In genomic region chr5:88917221-88917620, GRCm38 (mm10) we compare ENCODE assay signal across 25 mouse cellular contexts. TPM values are rescaled to one million over a fixed set of nuclear protein-coding genes. Genes with fewer than 3 reads are reported as not detected.
DNase-seq lines count a peak whose midpoint lies in the region; ATAC-seq and TF ChIP-seq lines count a peak whose summit lies in the region.
"Had no signal": no experiment of that assay in that cellular context is flagged by ENCODE, and none has a peak within 500 bp of the region (broad histone marks: within the 10 kb centered on the region; RNA-seq: fewer than 3 reads in every experiment).

No protein-coding gene starts in this region.

- 87% methylated on average over 3 of the region's 3 CpGs for WGBS in heart, embryonic 16.5 days
- 88% methylated on average over 3 of the region's 3 CpGs for WGBS in heart, embryonic 10.5 days
- WGBS in liver, postnatal 0 days (ENCODE audit: insufficient replicate concordance): 79% methylated on average over 3 of the region's 3 CpGs
- WGBS in liver, embryonic 11.5 days: 80% methylated on average over 3 of the region's 3 CpGs
- WGBS in intestine, postnatal 0 days: 75% methylated on average over 3 of the region's 3 CpGs
- 81% methylated on average over 3 of the region's 3 CpGs for WGBS in stomach, postnatal 0 days

- H3K9ac ChIP-seq in heart, embryonic 16.5 days (ENCODE audit: low read length): no peak overlapping the region
- no peak overlapping the region for H3K9ac ChIP-seq in liver, postnatal 0 days (replicated peaks)
- no peak overlapping the region for H3K9ac ChIP-seq in liver, embryonic 11.5 days (ENCODE audit: low read depth, low read length)
- H3K9ac ChIP-seq in intestine, postnatal 0 days (ENCODE audit: low read depth, low read length): no peak overlapping the region
- H3K9ac ChIP-seq in stomach, postnatal 0 days (ENCODE audit: low read length): no peak overlapping the region
- H3K9ac ChIP-seq: embryonic facial prominence, embryonic 12.5 days; embryonic facial prominence, embryonic 15.5 days; forebrain, embryonic 15.5 days; hindbrain, embryonic 14.5 days had no signal

- no peaks in the 10 kb centered on the region for H3K27me3 ChIP-seq in heart, embryonic 16.5 days (ENCODE audit: control insufficient read depth, insufficient read depth, low read length)
- no peaks in the 10 kb centered on the region for H3K27me3 ChIP-seq in heart, embryonic 10.5 days (ENCODE audit: insufficient read depth, poor library complexity, severe bottlenecking)
- H3K27me3 ChIP-seq in liver, postnatal 0 days (ENCODE audit: insufficient read depth, low read length): no peaks in the 10 kb centered on the region
- H3K27me3 ChIP-seq in liver, embryonic 11.5 days (replicated peaks; ENCODE audit: control insufficient read depth, insufficient read depth, low read length): no peaks in the 10 kb centered on the region
- no peaks in the 10 kb centered on the region for H3K27me3 ChIP-seq in intestine, postnatal 0 days (replicated peaks; ENCODE audit: control insufficient read depth, insufficient read depth, low read length)
- no peaks in the 10 kb centered on the region for H3K27me3 ChIP-seq in stomach, postnatal 0 days (ENCODE audit: control insufficient read depth, insufficient read depth, low read length)
- H3K27me3 ChIP-seq: CH12.LX; embryonic facial prominence, embryonic 12.5 days; embryonic facial prominence, embryonic 15.5 days; forebrain, embryonic 15.5 days; heart, embryonic 13.5 days; Patski had no signal

- peaks cover 21% of the 10 kb centered on the region for H3K4me1 ChIP-seq in heart, embryonic 16.5 days (ENCODE audit: control insufficient read depth, insufficient read depth, low read length)
- H3K4me1 ChIP-seq in heart, embryonic 10.5 days: peaks cover 5% of the 10 kb centered on the region
- no peaks in the 10 kb centered on the region; the same call in 1 of the 2 replicates for H3K4me1 ChIP-seq in liver, postnatal 0 days (ENCODE audit: insufficient read depth)
- H3K4me1 ChIP-seq in liver, embryonic 11.5 days (replicated peaks; ENCODE audit: control insufficient read depth, insufficient read depth, low read length): no peaks in the 10 kb centered on the region
- H3K4me1 ChIP-seq in intestine, postnatal 0 days (replicated peaks; ENCODE audit: control insufficient read depth, insufficient read depth, low read length): peaks cover 10% of the 10 kb centered on the region; the same call in 1 of the 2 replicates
- no peaks in the 10 kb centered on the region for H3K4me1 ChIP-seq in stomach, postnatal 0 days (replicated peaks; ENCODE audit: control insufficient read depth, insufficient read depth)
- H3K4me1 ChIP-seq: embryonic facial prominence, embryonic 12.5 days; embryonic facial prominence, embryonic 15.5 days; forebrain, embryonic 15.5 days had no signal

- no peaks in the 10 kb centered on the region for H3K36me3 ChIP-seq in heart, embryonic 16.5 days (ENCODE audit: control insufficient read depth, insufficient read depth)
- H3K36me3 ChIP-seq in heart, embryonic 10.5 days: no peaks in the 10 kb centered on the region
- H3K36me3 ChIP-seq in liver, postnatal 0 days (replicated peaks; ENCODE audit: insufficient read depth, low read length): no peaks in the 10 kb centered on the region
- H3K36me3 ChIP-seq in liver, embryonic 11.5 days (ENCODE audit: control insufficient read depth, insufficient read depth, low read length): no peaks in the 10 kb centered on the region
- H3K36me3 ChIP-seq in intestine, postnatal 0 days (ENCODE audit: control insufficient read depth, insufficient read depth): no peaks in the 10 kb centered on the region
- H3K36me3 ChIP-seq in stomach, postnatal 0 days (ENCODE audit: control insufficient read depth, insufficient read depth, low read length): no peaks in the 10 kb centered on the region
- H3K36me3 ChIP-seq: embryonic facial prominence, embryonic 12.5 days; embryonic facial prominence, embryonic 15.5 days; forebrain, embryonic 15.5 days; G1E had no signal

- TF ChIP-seq EP300 in liver, postnatal 0 days (IDR thresholded peaks at IDR 0.05; ENCODE audit: low read depth): no peak
- TF ChIP-seq EP300 in stomach, postnatal 0 days (optimal IDR thresholded peaks at IDR 0.05): no peak

- no peak overlapping the region for H3K4me2 ChIP-seq in heart, embryonic 16.5 days (ENCODE audit: low read depth, low read length)
- H3K4me2 ChIP-seq in liver, postnatal 0 days (ENCODE audit: low read depth, low read length): no peak overlapping the region
- no peak overlapping the region for H3K4me2 ChIP-seq in liver, embryonic 11.5 days
- peak overlapping the region; percentile 22 for H3K4me2 ChIP-seq in intestine, postnatal 0 days (replicated peaks; ENCODE audit: low read depth)
- H3K4me2 ChIP-seq in stomach, postnatal 0 days (replicated peaks; ENCODE audit: low read depth): no peak overlapping the region
- H3K4me2 ChIP-seq: embryonic facial prominence, embryonic 12.5 days; embryonic facial prominence, embryonic 15.5 days; forebrain, embryonic 15.5 days; hindbrain, embryonic 14.5 days had no signal

- no peak overlapping the region for H3K4me3 ChIP-seq in heart, embryonic 16.5 days (ENCODE audit: low read length)
- H3K4me3 ChIP-seq in heart, embryonic 10.5 days: no peak overlapping the region
- no peak overlapping the region for H3K4me3 ChIP-seq in liver, postnatal 0 days (ENCODE audit: low read depth, low read length)
- H3K4me3 ChIP-seq in liver, embryonic 11.5 days (ENCODE audit: low read depth, low read length): no peak overlapping the region
- no peak overlapping the region for H3K4me3 ChIP-seq in intestine, postnatal 0 days (ENCODE audit: low read depth, low read length)
- H3K4me3 ChIP-seq in stomach, postnatal 0 days (ENCODE audit: low read depth, low read length): no peak overlapping the region
- H3K4me3 ChIP-seq: embryonic facial prominence, embryonic 12.5 days; embryonic facial prominence, embryonic 15.5 days; forebrain, embryonic 15.5 days; heart, embryonic 13.5 days had no signal

- no peaks in the 10 kb centered on the region for H3K9me3 ChIP-seq in heart, embryonic 16.5 days (replicated peaks; ENCODE audit: control insufficient read depth, low read length)
- H3K9me3 ChIP-seq in heart, embryonic 10.5 days: no peaks in the 10 kb centered on the region
- H3K9me3 ChIP-seq in liver, postnatal 0 days (ENCODE audit: low read length): no peaks in the 10 kb centered on the region
- no peaks in the 10 kb centered on the region for H3K9me3 ChIP-seq in liver, embryonic 11.5 days (ENCODE audit: control insufficient read depth, low read length)
- H3K9me3 ChIP-seq in intestine, postnatal 0 days (ENCODE audit: control insufficient read depth): no peaks in the 10 kb centered on the region
- no peaks in the 10 kb centered on the region for H3K9me3 ChIP-seq in stomach, postnatal 0 days (ENCODE audit: control insufficient read depth, low read length)
- H3K9me3 ChIP-seq: embryonic facial prominence, embryonic 12.5 days; embryonic facial prominence, embryonic 15.5 days; forebrain, embryonic 15.5 days; heart, embryonic 13.5 days had no signal

- no peak for TF ChIP-seq CTCF in liver, postnatal 0 days (IDR thresholded peaks at IDR 0.05; ENCODE audit: low read depth)
- TF ChIP-seq CTCF in intestine, postnatal 0 days (IDR thresholded peaks at IDR 0.05; ENCODE audit: low read depth): no peak
- no peak for TF ChIP-seq CTCF in stomach, postnatal 0 days (IDR thresholded peaks at IDR 0.05; ENCODE audit: low read depth)

- ATAC-seq in heart, embryonic 16.5 days (replicated peaks; ENCODE audit: extremely low read depth, insufficient read depth, low FRiP score): no peak
- ATAC-seq in liver, postnatal 0 days: peak; percentile 52; the same call in 1 of the 2 replicates
- ATAC-seq in liver, embryonic 11.5 days (replicated peaks; ENCODE audit: low FRiP score): no peak
- ATAC-seq in intestine, postnatal 0 days: no peak
- no peak for ATAC-seq in stomach, postnatal 0 days (ENCODE audit: low FRiP score, low TSS enrichment)
- ATAC-seq: forebrain, embryonic 15.5 days; inflammation-experienced regulatory T-cells, adult 6 months; Patski had no signal

- peak overlapping the region; percentile 26 for H3K27ac ChIP-seq in heart, embryonic 16.5 days (ENCODE audit: low read length)
- H3K27ac ChIP-seq in heart, embryonic 10.5 days: no peak overlapping the region
- peak overlapping the region; percentile 7; the same call in 1 of the 2 replicates for H3K27ac ChIP-seq in liver, postnatal 0 days (ENCODE audit: low read depth)
- H3K27ac ChIP-seq in liver, embryonic 11.5 days (ENCODE audit: low read depth, low read length): no peak overlapping the region
- no peak overlapping the region for H3K27ac ChIP-seq in intestine, postnatal 0 days (ENCODE audit: low read depth, low read length)
- H3K27ac ChIP-seq in stomach, postnatal 0 days (replicated peaks): peak overlapping the region; percentile 59; the same call in 1 of the 2 replicates
- H3K27ac ChIP-seq: embryonic facial prominence, embryonic 12.5 days; embryonic facial prominence, embryonic 15.5 days; forebrain, embryonic 15.5 days; hindbrain, embryonic 14.5 days; hindbrain, postnatal 0 days had no signal

- DNase-seq in heart, embryonic 10.5 days (ENCODE audit: low spot score): no peak
- no peak for DNase-seq in liver, postnatal 0 days
- DNase-seq in liver, embryonic 11.5 days (ENCODE audit: low spot score): no peak
- no peak for DNase-seq in stomach, postnatal 0 days (ENCODE audit: low spot score)
- DNase-seq in layer of hippocampus, postnatal 14 days (ENCODE audit: low spot score in 2 of 2): no peak
- DNase-seq in left cerebral cortex, adult 11 months (ENCODE audit: low spot score): no peak
- DNase-seq: B cell, adult 2 months; cerebellum, adult 11 months; cerebellum, adult 9-11 months; cerebellum, postnatal 25 days; gastrocnemius, postnatal 36 days had no signal

RNA-seq across cellular contexts. Expression of gene Slc4a4, which starts 30.6 kb away (rescaled TPM):
- 2.8 and 6.7 TPM in 2 replicates for polyA plus RNA-seq in heart, embryonic 16.5 days (2015; fragmentation: Nextera tagmentation; extraction: Ambion mirVana)
- 2.2 and 3.0 TPM in 2 replicates for polyA plus RNA-seq in heart, embryonic 10.5 days (2016; fragmentation: Nextera tagmentation; extraction: Ambion mirVana)
- 3.3 and 4.1 TPM in 2 replicates for polyA plus RNA-seq in liver, postnatal 0 days (2015; fragmentation: Nextera tagmentation; extraction: Ambion mirVana)
- 1.2 and 1.5 TPM in 2 replicates for polyA plus RNA-seq in liver, embryonic 11.5 days (2014; fragmentation: Nextera tagmentation; extraction: Ambion mirVana)
- 4.6 and 5.4 TPM in 2 replicates for polyA plus RNA-seq in intestine, postnatal 0 days (2015; fragmentation: Nextera tagmentation; extraction: Ambion mirVana)
- 6.2 and 6.3 TPM in 2 replicates for polyA plus RNA-seq in stomach, postnatal 0 days (2015; fragmentation: Nextera tagmentation; extraction: Ambion mirVana)
- total RNA-seq in layer of hippocampus, postnatal 14 days (2021): 100 to 1,000 TPM; 154 to 169 TPM
- total RNA-seq: CH12.LX; common myeloid progenitor, adult 5-6 weeks; granulocyte monocyte progenitor cell, adult 5-6 weeks had no signal
- polyA plus RNA-seq: G1E had no signal

Comparison
In these comparisons a context has a peak if more than half of its experiments do, and no peak if none do; other contexts are left out.
1. H3K27ac ChIP-seq: peak in heart, embryonic 16.5 days (single experiment), liver, postnatal 0 days (single experiment) and stomach, postnatal 0 days (single experiment); none in heart, embryonic 10.5 days (single experiment), liver, embryonic 11.5 days (single experiment) and intestine, postnatal 0 days (single experiment).